In the genomic region with DNA sequence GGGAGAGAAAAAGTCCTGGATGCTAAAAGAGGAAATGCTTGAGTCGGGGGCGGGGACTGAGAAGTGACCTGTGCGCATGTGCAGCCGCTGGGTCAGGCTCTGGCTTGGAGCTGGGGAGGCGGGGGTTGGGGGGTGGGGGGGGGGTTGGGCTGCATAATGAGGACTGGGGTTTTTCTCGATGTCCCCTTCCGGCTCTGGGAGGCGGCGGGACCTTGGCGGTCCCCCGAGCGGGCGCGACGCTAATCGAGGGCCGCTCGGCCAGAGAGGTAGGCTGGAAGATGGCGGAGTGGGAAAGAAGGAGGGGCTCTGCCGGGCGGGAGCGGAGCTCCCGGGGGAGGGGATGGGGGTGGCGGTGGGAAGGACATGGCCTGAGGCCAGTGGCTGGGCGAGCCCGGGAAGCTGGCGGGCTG, we compare ENCODE assay signal across 8 mouse cellular contexts. TPM values are rescaled to one million over a fixed set of nuclear protein-coding genes. Genes with fewer than 3 reads are reported as not detected.
A peak's percentile ranks its signal among the peaks of the same experiment; 100 is the strongest.
DNase-seq lines count a peak whose midpoint lies in the region; ATAC-seq lines count a peak whose summit lies in the region.

No protein-coding gene starts in this region.

- no peaks in the 10 kb centered on the region for H3K9me3 ChIP-seq in embryonic facial prominence, embryonic 11.5 days (replicated peaks; ENCODE audit: control insufficient read depth, low read length)
- no peaks in the 10 kb centered on the region for H3K9me3 ChIP-seq in stomach, embryonic 16.5 days (replicated peaks; ENCODE audit: control insufficient read depth, low read length)

- DNase-seq in 3T3-L1 (ENCODE audit: low read depth, low spot score) (peak; percentile 75), liver (peak; percentile 84)
- DNase-seq in adrenal gland, postnatal 36 days, result peak; percentile 78 to 85
- DNase-seq in embryonic facial prominence, embryonic 11.5 days (ENCODE audit: low spot score), result peak; percentile 78
- peak; percentile 70 to 77 for DNase-seq in heart, adult 9 months (ENCODE audit: low spot score in 2 of 2)
- DNase-seq in kidney, adult 8-10 months, result peak; percentile 68 to 78
- peak; percentile 1 to 57 for DNase-seq in monocyte, adult 2 months (ENCODE audit: low read depth in 1 of 2, low spot score in 2 of 2)

- H3K4me2 ChIP-seq in embryonic facial prominence, embryonic 11.5 days (ENCODE audit: low read depth, low read length), result peak overlapping the region; percentile 27
- H3K4me2 ChIP-seq in stomach, embryonic 16.5 days (ENCODE audit: low read depth, low read length), result peak overlapping the region; percentile 52

- H3K4me3 ChIP-seq in embryonic facial prominence, embryonic 11.5 days (ENCODE audit: low read depth, low read length), result peak overlapping the region; percentile 40
- H3K4me3 ChIP-seq in stomach, embryonic 16.5 days (replicated peaks; ENCODE audit: low read length), result peak overlapping the region; percentile 52

- H3K27me3 ChIP-seq in embryonic facial prominence, embryonic 11.5 days (ENCODE audit: control insufficient read depth, insufficient read depth, low read length), result no peaks in the 10 kb centered on the region
- no peaks in the 10 kb centered on the region for H3K27me3 ChIP-seq in stomach, embryonic 16.5 days (ENCODE audit: control insufficient read depth, insufficient read depth, low read length)

- ATAC-seq in embryonic facial prominence, embryonic 11.5 days (replicated peaks; ENCODE audit: insufficient number of reproducible peaks, low FRiP score, low TSS enrichment, low read depth), result peak; percentile 77
- peak; percentile 85 for ATAC-seq in stomach, embryonic 16.5 days (ENCODE audit: insufficient read depth, low FRiP score)

- peak overlapping the region; percentile 62 for H3K9ac ChIP-seq in embryonic facial prominence, embryonic 11.5 days (replicated peaks; ENCODE audit: low read length)
- peak overlapping the region; percentile 71 for H3K9ac ChIP-seq in stomach, embryonic 16.5 days (ENCODE audit: low read length)

- no peaks in the 10 kb centered on the region for H3K36me3 ChIP-seq in embryonic facial prominence, embryonic 11.5 days (replicated peaks; ENCODE audit: control insufficient read depth, insufficient read depth, low read depth, low read length)
- H3K36me3 ChIP-seq in stomach, embryonic 16.5 days (ENCODE audit: control insufficient read depth, insufficient read depth, low read length), result no peaks in the 10 kb centered on the region

- H3K4me1 ChIP-seq in embryonic facial prominence, embryonic 11.5 days (ENCODE audit: control insufficient read depth, insufficient read depth, low read length), result no peaks in the 10 kb centered on the region
- H3K4me1 ChIP-seq in stomach, embryonic 16.5 days (ENCODE audit: control insufficient read depth, insufficient read depth, low read length), result 0 out of 2 replicates have a peak, but pooled peaks cover 3% of the 10 kb centered on the region

- H3K27ac ChIP-seq in embryonic facial prominence, embryonic 11.5 days (replicated peaks; ENCODE audit: low read depth, low read length), result peak overlapping the region; percentile 83
- H3K27ac ChIP-seq in stomach, embryonic 16.5 days (ENCODE audit: low read length), result peak overlapping the region; percentile 97

- WGBS in embryonic facial prominence, embryonic 11.5 days, result 13% methylated on average over 16 of the region's 27 CpGs
- WGBS in stomach, embryonic 16.5 days, result 14% methylated on average over 17 of the region's 27 CpGs

RNA-seq across cellular contexts. Expression of gene Xiap, which starts 8.3 kb away (rescaled TPM):
- 10 to 100 TPM; 54.1 to 62.9 TPM for total RNA-seq in adrenal gland, postnatal 36 days (2021)
- polyA plus RNA-seq in embryonic facial prominence, embryonic 11.5 days (2014; fragmentation: Nextera tagmentation; extraction: Ambion mirVana), result 13.1 and 16.7 TPM in 2 replicates
- 12.2 and 12.3 TPM in 2 replicates for polyA plus RNA-seq in stomach, embryonic 16.5 days (2015; fragmentation: Nextera tagmentation; extraction: Ambion mirVana)

Comparison
In these comparisons a context has a peak if more than half of its experiments do, and no peak if none do; other contexts are left out.
1. Peak in every context shown above with its lines: DNase-seq, ATAC-seq, H3K4me3 ChIP-seq and H3K27ac ChIP-seq.
2. DNase-seq: peak in every context shown above with its lines; median percentile 84 in liver; 82 in adrenal gland, postnatal 36 days; 78 in embryonic facial prominence, embryonic 11.5 days; 75 in 3T3-L1; 74 in heart, adult 9 months; 73 in kidney, adult 8-10 months; 29 in monocyte, adult 2 months.